Mouse (Mus musculus) brain, embryonic 14.5 days (tissue): ENCODE measurements at regions not wholly inside any gene's neighbourhood (a gene's known extent, or its start where the extent isn't known, plus 50 kb on each side); places are given as distances from the start of the nearest gene placed in this dataset.

Experiments used
- CTCF ChIP-seq: fragments of 200-500 bp; IDR thresholded peaks from 2 replicates; pipeline ENCODE4 v1.5.1; 2012; ENCODE audit warnings: inconsistent platforms, mild to moderate bottlenecking, moderate library complexity, borderline replicate concordance; ENCODE audit not compliant: insufficient read depth, insufficient read length; ENCODE audit errors: extremely low read depth
- POLR2A ChIP-seq: fragments of 200-500 bp; IDR thresholded peaks from 2 replicates; pipeline ENCODE4 v1.6.1; 2012; ENCODE audit warnings: mild to moderate bottlenecking, inconsistent platforms, borderline replicate concordance; ENCODE audit not compliant: poor library complexity, insufficient read depth, insufficient read length, severe bottlenecking; ENCODE audit errors: extremely low read depth

- TF ChIP-seq CTCF (no peak), POLR2A (no peak)
These were observed 415.2 kb upstream of the Aga start for GRCm38 (mm10) chr8:53096272-53096784.
